Mouse (Mus musculus) spleen, embryonic (tissue): ENCODE results near the gene Cerk.

Experiments used
- CTCF ChIA-PET: fragments of 350-600 bp; sonication (Branson Sonifier 250); formaldehyde crosslinking; loops from one replicate; lab custom pipeline; 2022; lab: Charles Lee

Gene Cerk

DNA sequence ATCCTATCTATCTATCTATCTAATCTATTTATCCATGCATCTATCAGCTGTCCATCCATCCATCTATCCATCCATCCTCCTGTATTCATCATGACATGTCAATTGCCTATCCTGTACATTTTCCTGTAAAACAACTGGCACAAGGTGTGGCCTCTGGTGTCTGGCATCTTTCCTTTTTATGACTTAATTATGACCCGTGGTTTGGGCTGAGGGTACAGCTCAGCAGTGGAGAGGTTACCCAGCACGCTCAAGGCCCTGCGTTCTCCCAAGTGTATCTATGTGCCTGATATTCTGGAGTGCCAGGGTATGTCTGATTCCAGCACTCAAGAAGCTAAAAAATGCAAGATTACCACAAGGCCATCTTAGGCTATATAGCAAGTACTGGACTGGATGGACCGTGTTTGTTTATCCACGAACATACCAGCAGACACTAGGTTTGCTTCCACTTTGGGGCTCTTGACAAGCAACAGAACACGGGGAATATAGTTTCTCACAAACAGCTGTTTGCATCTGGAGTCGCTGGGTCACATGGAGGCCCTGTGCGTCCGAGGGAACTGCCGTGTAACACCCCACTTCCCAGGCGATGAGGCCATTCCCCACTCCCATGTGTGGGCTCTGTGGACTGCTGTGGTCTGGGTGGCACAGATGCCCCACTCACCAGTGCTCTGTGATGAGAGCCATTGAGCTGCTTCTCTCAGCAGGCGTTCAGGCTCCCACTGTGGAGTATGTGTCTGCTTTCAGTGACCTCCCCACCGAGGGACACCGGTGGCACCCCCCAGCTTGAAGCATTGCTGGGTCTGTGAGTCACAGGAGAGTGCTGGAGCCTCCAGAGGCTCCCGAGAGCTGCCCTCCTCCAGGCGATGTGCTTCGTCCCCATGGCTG is 90.0 kb downstream of the Cerk start:
- CTCF ChIA-PET: interaction anchor here (0.6 kb wide), 1 partner anchor 76 kb away, joined by 3 read pairs; no protein-coding TSS in a partner anchor

DNA sequence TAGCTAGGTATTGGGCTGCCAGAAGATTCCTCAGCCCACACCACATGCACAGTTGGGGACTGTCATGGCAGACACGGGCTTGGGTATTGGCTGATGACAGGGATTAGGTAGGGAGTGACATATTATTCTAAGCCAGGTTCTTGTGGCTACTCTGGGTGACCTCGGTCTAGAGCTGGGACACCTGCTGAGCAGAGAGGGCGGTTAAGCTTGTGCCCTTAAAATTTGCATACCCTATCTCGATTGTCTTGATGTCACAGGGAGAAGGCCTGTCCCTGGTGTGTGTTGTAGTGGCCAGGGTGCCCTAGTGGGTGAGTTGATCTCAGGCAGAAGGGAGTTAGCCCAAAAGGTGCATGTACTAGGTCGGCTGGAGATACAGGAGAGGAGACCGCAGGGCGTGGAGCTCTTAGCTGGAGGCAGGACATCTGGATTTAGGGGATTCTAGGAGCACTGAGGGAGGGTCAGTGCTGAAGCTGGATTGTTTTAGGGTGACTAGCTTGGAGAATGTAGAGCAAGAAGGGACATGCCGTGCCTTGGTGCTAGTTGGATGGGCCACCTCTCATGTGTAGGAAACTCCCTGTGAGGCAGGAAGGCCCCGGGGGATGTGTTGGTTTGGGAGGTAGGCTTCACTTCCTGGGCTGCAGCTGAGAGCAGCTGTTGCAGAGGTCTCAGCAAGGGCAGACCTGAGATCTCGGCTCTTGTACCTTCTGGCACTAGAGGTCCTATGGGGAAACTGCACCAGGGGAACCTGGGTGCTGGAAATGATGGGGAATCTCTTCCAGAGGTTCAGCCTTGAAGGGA is 91.4 kb downstream of the Cerk start:
- CTCF ChIA-PET: interaction anchor here (0.5 to 0.6 kb wide), 3 partner anchors 14 to 44 kb away, joined by 3 to 21 read pairs (median 9); no protein-coding TSS in a partner anchor

DNA sequence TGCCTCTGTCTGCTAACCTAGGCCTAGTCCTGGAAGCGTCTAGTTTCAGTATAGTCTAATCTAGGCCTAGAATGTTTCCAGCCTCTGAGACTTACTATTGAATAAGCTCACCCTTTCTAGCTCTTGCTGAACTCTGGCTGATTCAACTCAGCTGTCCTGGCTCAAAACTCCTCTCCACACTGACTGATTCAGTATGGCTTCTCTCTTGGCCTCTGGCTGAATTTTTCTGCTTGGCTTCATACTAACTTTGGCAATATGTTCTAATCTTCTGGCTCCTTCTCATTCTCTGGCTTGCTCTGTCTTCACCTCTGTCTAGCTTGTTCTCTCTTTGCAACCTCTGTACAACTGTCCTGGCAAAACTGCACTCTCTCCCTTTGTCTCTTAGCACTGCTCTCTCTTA is 92.7 kb downstream of the Cerk start:
- CTCF ChIA-PET: no interaction called here

DNA sequence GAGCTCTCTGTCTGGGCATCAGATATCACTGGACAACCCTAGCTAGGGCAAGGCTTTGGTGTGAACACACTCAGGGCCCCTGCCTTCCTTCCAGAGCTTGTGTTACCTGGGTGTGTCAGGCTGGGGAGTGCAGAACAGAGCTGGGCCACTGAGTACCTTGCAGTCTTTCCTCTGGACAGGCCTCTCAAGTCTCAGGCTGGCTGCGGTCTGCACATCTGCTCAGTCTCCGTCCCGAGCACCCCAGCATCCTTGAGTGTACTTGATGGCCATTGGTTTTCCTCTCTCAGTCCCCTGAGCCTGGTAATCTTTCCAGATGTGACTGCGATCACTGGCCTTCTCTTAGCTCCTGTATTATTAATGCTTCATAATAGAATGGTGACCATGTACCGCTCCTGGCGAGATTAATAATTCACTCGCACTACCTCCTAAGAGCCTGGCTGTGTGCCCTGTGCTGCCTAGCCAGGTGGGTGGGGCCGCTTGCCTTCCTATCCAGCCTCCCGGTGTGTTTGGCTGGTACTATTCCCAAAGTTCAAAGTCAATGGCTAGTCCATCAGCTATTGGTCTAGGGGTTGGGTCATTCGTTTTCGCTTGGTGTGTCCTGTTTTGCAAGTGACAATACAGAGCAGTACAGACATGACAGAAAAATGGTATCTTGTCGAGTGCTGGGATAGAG is 93.8 kb downstream of the Cerk start:
- CTCF ChIA-PET: interaction anchor here (0.5 kb wide), 1 partner anchor 22 kb away, joined by 3 read pairs; no protein-coding TSS in a partner anchor

DNA sequence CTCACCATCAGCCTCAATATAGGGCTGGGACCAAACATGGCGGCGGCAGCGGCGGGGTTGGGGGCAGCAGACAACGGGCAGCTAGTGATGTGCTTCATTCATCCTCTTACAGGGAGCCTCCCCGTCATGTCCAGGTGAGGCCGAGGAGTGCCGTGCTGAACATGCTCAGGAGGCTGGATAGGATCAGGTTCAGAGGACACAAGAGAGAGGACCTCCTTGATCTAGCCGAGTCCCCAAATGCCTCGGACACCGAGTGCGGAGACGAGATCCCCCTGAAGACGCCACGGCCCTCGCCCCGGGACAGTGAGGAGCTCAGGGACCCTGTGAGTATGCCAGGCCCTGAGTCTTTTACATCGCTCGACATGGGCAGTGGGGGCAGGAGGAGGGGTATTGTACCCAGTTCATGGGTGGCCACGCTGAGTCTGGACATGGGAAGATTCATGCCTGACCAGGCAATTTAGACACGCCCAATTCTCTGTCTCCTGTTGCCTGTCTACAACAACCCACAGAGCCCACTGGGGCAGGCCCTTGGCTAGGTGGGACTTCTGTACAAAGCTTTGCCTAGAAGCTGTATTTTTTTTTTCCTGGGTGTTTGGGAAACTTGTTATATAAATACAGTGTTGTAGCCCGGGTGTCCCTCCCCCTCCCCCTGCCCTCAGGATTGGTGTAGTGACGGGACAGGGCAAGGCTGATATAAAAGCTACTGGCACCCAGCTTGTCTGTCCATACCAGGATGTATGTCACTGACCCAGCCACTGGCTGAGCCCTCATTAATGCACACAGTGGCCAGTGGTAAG is 94.5 kb downstream of the Cerk start:
- CTCF ChIA-PET: interaction anchor here (0.5 kb wide), 1 partner anchor 21 kb away, joined by 3 read pairs; no protein-coding TSS in a partner anchor

DNA sequence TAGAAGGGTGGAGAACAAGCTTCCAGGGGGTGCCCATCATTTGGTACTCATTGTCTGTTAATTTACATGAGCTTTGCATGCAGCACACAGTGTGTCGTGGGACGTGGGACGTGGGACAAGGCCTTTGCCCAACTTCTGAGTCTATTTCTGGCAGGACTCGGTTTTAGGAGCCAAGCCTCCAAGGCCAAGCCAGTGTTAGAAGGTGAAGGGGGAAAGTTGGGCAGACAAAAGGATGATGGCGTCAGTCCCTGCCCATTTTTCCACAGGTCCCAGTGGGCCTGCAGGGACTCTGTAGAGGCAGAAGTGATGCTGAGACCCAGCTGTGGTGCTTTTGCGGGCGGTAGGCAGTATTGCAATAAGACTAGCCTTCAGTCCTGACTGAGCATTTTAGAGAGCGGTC is 95.4 kb downstream of the Cerk start:
- CTCF ChIA-PET: no interaction called here

DNA sequence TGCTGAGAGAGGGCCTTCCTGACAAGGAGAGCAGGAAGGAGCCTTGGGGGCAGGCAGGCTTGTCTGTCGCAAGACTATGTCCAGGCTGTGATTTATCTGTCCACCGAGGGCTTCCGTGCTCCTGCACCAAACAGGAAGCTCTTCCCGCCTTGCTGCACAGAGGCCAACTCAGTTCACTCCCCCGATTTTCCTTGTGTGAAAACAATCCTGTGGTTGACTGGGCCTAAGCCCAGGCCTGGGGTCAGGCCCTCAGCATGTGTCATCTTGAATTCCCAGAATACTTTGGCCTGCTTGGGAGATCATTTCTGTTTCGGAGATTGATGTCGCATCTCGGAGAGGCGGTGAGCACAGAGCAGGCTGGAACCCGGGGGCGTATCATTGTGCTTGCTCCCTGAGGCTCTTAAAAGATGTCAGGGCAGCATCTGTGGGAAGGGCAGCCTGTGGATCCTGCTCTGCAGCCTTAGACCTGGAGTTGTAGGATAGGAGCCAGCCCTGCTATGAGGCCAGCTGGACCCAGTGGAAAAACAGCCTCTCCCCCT is 95.9 kb downstream of the Cerk start:
- CTCF ChIA-PET: interaction anchor here (0.6 kb wide), 1 partner anchor 20 kb away, joined by 11 read pairs; no protein-coding TSS in a partner anchor
